Mouse (Mus musculus) liver, embryonic 12.5 days (tissue): ENCODE measurements around the gene Cd163. TPM values are rescaled to one million over a fixed set of nuclear protein-coding genes. Genes with fewer than 3 reads are reported as not detected.
"Not testable (repeated sequence)": the region's sequence is repeated elsewhere in the genome, so short reads cannot be mapped to it uniquely, and the experiment has no call there.

Experiments
- ATAC-seq: fragments of 200-750 bp; cut with Nextera tagmentation; 2 replicates; pipeline ENCODE4 v1.8.0; 2017; ENCODE audit warnings: moderate number of reproducible peaks, mild to moderate bottlenecking, moderate library complexity
- H3K27ac ChIP-seq: fragments of 300-500 bp; sonication (generic); 2 replicates; pipeline ENCODE4 v1.5.1; 2016; ENCODE audit warnings: mild to moderate bottlenecking
- H3K27me3 ChIP-seq: fragments of 300-500 bp; sonication (generic); replicated peaks from 2 replicates; pipeline ENCODE4 v1.6.1; 2016; ENCODE audit warnings: mild to moderate bottlenecking, moderate library complexity
- H3K36me3 ChIP-seq: fragments of 300-500 bp; sonication (generic); 2 replicates; pipeline ENCODE4 v1.6.1; 2016; ENCODE audit warnings: mild to moderate bottlenecking, moderate library complexity
- H3K4me1 ChIP-seq: fragments of 300-500 bp; sonication (generic); 2 replicates; pipeline ENCODE4 v1.6.1; 2016
- H3K4me2 ChIP-seq: fragments of 300-500 bp; sonication (generic); 2 replicates; pipeline ENCODE4 v1.6.1; 2016; ENCODE audit warnings: mild to moderate bottlenecking, moderate library complexity
- H3K4me3 ChIP-seq: fragments of 300-500 bp; sonication (generic); 2 replicates; pipeline ENCODE4 v1.5.1; 2016; ENCODE audit warnings: mild to moderate bottlenecking, moderate library complexity
- H3K9ac ChIP-seq: fragments of 300-500 bp; sonication (generic); 2 replicates; pipeline ENCODE4 v1.6.1; 2016; ENCODE audit warnings: mild to moderate bottlenecking, moderate library complexity
- H3K9me3 ChIP-seq: fragments of 300-500 bp; sonication (generic); replicated peaks from 2 replicates; pipeline ENCODE4 v1.6.1; 2016; ENCODE audit warnings: mild to moderate bottlenecking, moderate library complexity
- WGBS: fragments of 180-500 bp; shearing (Covaris S2); methylation state at CpG from one replicate; pipeline ENCODE4 v1.1.7; 2016; ENCODE audit not compliant: insufficient replicate concordance; 5-methylcytosine and 5-hydroxymethylcytosine counted together
- polyA plus RNA-seq: library from polyadenylated mRNA; unstranded; fragments of >200 nt; fragmentation: Nextera tagmentation; extraction: Ambion mirVana; gene quantifications from 2 replicates; pipeline ENCODE4 v1.2.1, GENCODE M21; 2016

The Cd163 gene
- 0.05 and 0.06 TPM in 2 replicates for polyA plus RNA-seq

DNA sequence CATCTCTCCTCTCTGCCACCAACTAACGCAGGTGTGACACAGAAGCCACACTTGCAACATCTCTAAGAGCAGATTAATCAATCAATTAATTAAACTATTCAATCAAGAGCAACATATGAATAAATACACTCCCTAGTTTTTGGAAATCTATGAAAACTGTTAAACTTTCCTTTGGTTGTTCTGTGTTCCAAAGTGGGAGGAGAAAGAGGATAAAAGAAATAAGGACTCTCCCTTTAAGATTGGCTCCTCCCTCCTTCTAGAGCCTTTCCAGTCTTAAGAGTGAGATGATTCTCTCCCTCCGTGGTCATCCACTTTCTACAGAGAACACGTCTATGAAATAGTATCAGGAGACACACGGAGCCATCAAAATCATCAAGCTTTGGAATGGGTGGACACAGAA is at the start of gene Cd163:
Cd163 (plus strand) TSS at position 301 of the 400 bp plus-strand sequence.
- H3K27ac ChIP-seq, result no peak within 1 kb of the TSS
- H3K4me2 ChIP-seq, result no peak within 1 kb of the TSS
- no peaks in the 10 kb centered on the region for H3K4me1 ChIP-seq
- H3K27me3 ChIP-seq, result no peaks in the 10 kb centered on the region
- no peak within 1 kb of the TSS for H3K4me3 ChIP-seq
- H3K36me3 ChIP-seq, result no peaks in the 10 kb centered on the region
- H3K9ac ChIP-seq, result no peak within 1 kb of the TSS
- no peak for ATAC-seq
- H3K9me3 ChIP-seq, result no peaks in the 10 kb centered on the region
- WGBS, result 66% methylated on average over 4 of the region's 4 CpGs

DNA sequence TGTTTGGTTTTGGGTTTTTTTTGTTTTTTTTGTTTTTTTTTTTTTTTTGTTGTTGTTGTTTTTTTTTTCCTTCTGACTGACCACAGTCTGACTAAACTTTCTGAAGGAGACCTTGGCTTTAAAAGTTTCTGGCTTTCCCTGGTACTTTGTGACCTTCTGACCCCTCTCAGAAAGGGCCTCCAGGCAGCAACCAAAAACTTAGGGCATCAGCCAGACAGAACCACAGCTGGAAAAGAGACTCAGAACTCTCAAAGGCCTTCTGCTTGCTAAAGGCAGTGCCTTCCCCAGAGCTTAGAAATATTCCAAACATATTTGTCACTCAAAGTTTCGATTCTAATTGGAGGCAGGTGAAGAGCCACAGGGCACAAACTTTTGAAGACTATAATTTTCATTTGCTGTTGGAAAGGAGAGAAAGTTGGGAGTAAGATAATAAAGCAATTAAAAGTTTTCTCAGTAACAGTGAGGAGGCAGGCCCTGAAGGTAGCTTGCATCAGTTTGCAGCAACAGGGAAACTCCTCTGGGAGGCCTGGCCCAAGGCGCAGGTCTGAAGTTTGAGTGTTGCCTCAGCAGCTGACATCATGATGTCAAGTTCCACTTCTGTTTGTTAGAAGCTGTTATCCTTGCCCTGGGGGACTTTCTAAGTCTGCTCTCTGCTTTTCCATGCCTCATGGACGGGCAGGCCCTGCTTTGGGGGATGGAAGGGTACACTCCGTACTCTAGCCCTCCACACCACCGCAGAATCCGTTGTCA is 48.6 kb upstream of the Cd163 start:
- Histone ChIP-seq H3K4me2 (no peak overlapping the region), H3K36me3 (no peaks in the 10 kb centered on the region), H3K9ac (no peak overlapping the region), H3K9me3 (no peaks in the 10 kb centered on the region), H3K27me3 (no peaks in the 10 kb centered on the region), H3K4me3 (no peak overlapping the region), H3K27ac (no peak overlapping the region), H3K4me1 (no peaks in the 10 kb centered on the region)
- 59% methylated on average over 6 of the region's 6 CpGs for WGBS
- no peak for ATAC-seq

DNA sequence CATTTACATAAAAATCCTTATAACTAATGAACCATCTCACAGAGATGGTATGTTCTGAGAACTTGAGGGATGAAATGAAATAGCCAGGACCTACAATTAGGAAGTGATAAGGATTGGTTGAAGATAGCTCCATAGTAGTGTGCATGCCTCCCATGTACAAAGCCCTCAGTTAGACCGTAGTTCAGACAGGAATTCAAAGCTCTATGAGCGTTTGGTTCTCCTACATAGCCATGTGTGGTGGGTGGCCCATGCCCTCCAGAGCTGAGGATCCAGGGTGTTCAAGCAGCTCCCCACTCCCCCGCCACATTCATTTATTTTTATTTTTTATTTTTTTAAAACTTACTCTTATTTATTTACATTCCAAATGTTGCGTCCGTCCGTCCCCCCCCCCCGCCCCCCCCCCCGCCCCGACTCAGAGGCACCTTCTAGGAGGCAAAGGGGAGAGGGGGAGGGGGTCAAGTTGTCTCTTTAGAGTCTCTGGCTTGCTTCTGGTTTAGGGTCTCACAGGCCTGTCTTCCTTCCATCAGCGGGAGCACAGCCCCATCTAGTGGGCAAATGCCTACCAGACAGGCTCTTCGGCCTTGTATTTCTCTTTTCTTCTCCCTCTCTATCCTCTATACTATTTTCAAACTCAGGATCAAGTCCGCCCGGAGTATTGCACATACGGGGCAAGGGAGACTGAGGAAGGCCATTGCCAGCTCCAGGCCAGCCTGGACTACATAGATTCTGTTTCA is 44.1 kb upstream of the Cd163 start:
- Histone ChIP-seq H3K9me3 (no peaks in the 10 kb centered on the region), H3K9ac (no peak overlapping the region), H3K27me3 (no peaks in the 10 kb centered on the region), H3K36me3 (no peaks in the 10 kb centered on the region), H3K4me2 (no peak overlapping the region), H3K4me3 (no peak overlapping the region), H3K4me1 (no peaks in the 10 kb centered on the region), H3K27ac (no peak overlapping the region)
- ATAC-seq, result 0 out of 2 replicates have a peak, but pooled peaks have one; percentile 43
- 24% methylated on average over 10 of the region's 14 CpGs for WGBS

GRCm38 (mm10) chr6:124262696-124263095 is 41.8 kb upstream of the Cd163 start:
- Histone ChIP-seq H3K27me3 (no peaks in the 10 kb centered on the region), H3K4me3 (no peak overlapping the region), H3K36me3 (no peaks in the 10 kb centered on the region), H3K4me1 (no peaks in the 10 kb centered on the region), H3K27ac (no peak overlapping the region), H3K9me3 (no peaks in the 10 kb centered on the region), H3K9ac (no peak overlapping the region), H3K4me2 (no peak overlapping the region)
- ATAC-seq, result peak; percentile 52; the same call in 1 of the 2 replicates
- WGBS, result 0% methylated on average over 3 of the region's 3 CpGs

DNA sequence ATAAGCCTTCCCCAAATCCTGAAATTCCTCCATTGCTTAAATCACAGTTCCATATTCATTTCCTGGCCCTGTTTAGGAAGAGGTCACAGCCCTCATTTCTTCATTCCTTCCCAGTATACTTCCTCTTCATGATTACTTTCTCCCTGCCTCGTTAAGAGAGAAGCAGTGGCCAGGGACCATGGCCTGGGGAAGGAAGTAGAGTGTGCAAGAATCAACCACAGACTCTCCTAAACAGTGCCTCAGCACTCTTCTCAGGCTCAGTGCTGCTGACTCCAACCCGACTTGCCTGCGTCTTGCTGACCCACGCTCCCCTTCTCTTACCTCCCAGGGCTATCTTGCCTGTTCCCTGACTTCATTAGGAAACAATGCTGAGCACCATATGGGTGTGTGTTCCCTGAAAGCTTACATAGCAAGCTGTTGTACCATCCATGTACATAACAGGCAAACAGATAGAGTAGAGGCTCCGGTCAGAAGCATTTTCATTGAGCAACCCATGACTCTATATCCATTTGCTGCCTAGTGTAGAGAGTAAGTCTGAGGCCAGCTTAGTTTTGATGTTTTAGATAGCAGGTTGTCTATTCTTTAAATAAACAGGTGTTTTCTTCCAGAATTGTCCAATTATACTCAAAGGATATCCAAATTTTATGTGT is 31.1 kb upstream of the Cd163 start:
- ATAC-seq, result 0 out of 2 replicates have a peak, but pooled peaks have one; percentile 40
- Histone ChIP-seq H3K4me2 (no peak overlapping the region), H3K9ac (no peak overlapping the region), H3K27me3 (no peaks in the 10 kb centered on the region), H3K9me3 (no peaks in the 10 kb centered on the region), H3K36me3 (no peaks in the 10 kb centered on the region), H3K27ac (no peak overlapping the region), H3K4me3 (no peak overlapping the region), H3K4me1 (no peaks in the 10 kb centered on the region)
- WGBS, result 29% methylated on average over 5 of the region's 5 CpGs

DNA sequence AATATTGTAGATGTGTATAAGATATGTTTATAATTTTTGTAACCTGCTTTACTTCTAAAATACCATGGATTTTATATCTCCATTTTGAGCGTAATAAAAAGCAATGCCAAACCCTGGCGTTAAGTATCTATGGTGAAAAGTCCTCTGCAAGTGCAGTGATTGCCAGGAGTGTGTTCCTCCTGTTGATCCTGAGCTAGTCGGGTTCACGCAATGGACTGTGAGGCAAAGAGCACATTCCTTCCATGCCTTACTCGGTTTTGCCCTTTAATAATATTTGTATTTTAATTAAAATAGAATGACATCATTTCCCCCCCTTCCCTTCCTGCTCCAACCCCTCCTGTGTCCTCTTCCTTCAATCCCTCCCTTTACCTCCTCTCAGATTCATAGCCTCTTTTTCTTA is 26.8 kb upstream of the Cd163 start:
- 69% methylated on average over 5 of the region's 5 CpGs for WGBS
- Histone ChIP-seq H3K27me3 (no peaks in the 10 kb centered on the region), H3K4me2 (no peak overlapping the region)

DNA sequence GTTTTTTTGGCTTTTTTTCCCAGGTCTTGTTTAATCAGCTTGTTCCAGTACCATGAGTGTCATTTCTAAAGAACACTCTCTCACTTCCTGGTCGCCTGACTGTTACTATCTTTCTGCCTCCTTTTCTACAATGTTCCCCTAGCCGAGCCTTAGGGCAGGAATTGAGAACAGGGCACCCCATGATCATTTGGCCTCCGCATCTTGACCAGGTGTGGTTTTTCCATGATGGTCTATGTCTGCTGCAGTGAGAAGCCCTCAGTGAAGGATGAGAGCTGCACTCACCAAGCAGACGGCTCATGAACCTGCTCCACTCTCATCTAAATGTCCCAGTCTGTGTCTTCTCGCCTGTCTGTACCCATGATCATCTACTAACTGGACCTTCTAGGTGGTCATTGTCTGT is 26.2 kb upstream of the Cd163 start:
- no peaks in the 10 kb centered on the region for H3K9me3 ChIP-seq
- no peak overlapping the region for H3K27ac ChIP-seq
- H3K4me2 ChIP-seq, result no peak overlapping the region
- no peaks in the 10 kb centered on the region for H3K27me3 ChIP-seq
- no peak for ATAC-seq
- no peak overlapping the region for H3K9ac ChIP-seq
- 53% methylated on average over 5 of the region's 5 CpGs for WGBS
- H3K4me3 ChIP-seq, result no peak overlapping the region
- H3K4me1 ChIP-seq, result no peaks in the 10 kb centered on the region
- no peaks in the 10 kb centered on the region for H3K36me3 ChIP-seq

More for the DNA sequence above, 26.8 kb upstream of the Cd163 start:
- no peaks in the 10 kb centered on the region for H3K36me3 ChIP-seq
- H3K4me1 ChIP-seq, result no peaks in the 10 kb centered on the region
- no peak overlapping the region for H3K27ac ChIP-seq
- no peak for ATAC-seq
- H3K9ac ChIP-seq, result no peak overlapping the region
- no peaks in the 10 kb centered on the region for H3K9me3 ChIP-seq
- no peak overlapping the region for H3K4me3 ChIP-seq

DNA sequence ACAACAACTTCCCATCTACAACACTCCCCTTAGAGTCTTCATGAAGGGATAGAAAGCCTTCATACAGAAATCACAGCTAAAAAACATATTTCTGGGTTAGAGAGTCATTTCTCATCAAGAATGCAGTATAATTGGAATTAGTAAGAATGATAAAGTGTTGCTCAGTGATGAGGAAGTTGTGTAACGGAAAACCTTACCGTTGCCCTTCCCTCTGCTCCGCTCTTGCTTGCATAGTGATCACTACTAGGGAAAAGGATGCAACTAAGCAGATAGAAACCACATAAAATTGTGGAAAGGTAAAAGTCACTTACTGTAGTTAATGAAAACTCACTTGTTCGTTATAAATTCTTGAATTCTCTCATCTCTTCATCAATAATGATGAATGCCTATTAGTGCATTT is 21.7 kb upstream of the Cd163 start:
- H3K36me3 ChIP-seq, result no peaks in the 10 kb centered on the region
- no peak overlapping the region for H3K9ac ChIP-seq
- WGBS, result 70% methylated on average over 4 of the region's 4 CpGs
- ATAC-seq, result no peak
- no peaks in the 10 kb centered on the region for H3K9me3 ChIP-seq
- H3K4me3 ChIP-seq, result no peak overlapping the region
- H3K4me1 ChIP-seq, result no peaks in the 10 kb centered on the region
- no peaks in the 10 kb centered on the region for H3K27me3 ChIP-seq
- H3K4me2 ChIP-seq, result no peak overlapping the region
- no peak overlapping the region for H3K27ac ChIP-seq

DNA sequence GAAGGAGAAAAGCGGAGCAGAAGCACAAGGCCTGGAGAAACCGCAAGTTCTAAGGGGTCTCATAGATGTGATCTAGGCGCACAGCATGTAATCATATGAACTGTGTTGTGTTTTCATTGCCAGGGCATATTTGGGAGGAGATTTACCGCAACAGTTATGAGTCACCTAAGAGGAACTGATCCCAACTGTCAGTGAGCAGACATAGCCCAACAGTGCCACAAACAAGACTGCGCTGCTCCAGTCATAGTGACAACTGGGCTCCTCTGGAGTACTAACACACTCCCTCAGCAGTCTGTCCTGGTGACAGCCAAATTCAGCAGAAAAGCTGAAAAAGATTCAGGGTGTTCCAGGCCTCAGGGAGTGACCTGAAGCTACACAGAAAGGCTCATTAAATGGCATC is 7.1 kb upstream of the Cd163 start:
- not testable (repeated sequence) for H3K4me1 ChIP-seq, H3K4me2 ChIP-seq, H3K9ac ChIP-seq, H3K9me3 ChIP-seq, H3K36me3 ChIP-seq, H3K27me3 ChIP-seq, ATAC-seq, H3K4me3 ChIP-seq, H3K27ac ChIP-seq
- 85% methylated on average over 5 of the region's 5 CpGs for WGBS

- WGBS, result 58% methylated on average over 3 of the region's 3 CpGs
- Histone ChIP-seq H3K4me3 (no peak overlapping the region), H3K27ac (no peak overlapping the region), H3K4me2 (no peak overlapping the region), H3K36me3 (no peaks in the 10 kb centered on the region), H3K4me1 (no peaks in the 10 kb centered on the region), H3K27me3 (no peaks in the 10 kb centered on the region), H3K9me3 (no peaks in the 10 kb centered on the region), H3K9ac (no peak overlapping the region)
- no peak for ATAC-seq
Observed at GRCm38 (mm10) chr6:124301447-124302192, 2.8 kb upstream of the Cd163 start.

DNA sequence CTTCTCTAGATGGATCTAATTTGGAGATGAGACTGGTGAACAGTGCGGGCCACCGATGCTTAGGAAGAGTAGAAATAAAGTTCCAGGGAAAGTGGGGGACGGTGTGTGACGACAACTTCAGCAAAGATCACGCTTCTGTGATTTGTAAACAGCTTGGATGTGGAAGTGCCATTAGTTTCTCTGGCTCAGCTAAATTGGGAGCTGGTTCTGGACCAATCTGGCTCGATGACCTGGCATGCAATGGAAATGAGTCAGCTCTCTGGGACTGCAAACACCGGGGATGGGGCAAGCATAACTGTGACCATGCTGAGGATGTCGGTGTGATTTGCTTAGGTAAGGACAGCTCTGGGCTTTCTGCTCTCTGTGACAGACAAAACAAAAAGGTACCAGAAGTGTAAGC is 4.5 kb downstream of the Cd163 start:
- 68% methylated on average over 8 of the region's 8 CpGs for WGBS
- no peak for ATAC-seq

More for the DNA sequence above, 4.5 kb downstream of the Cd163 start:
- Histone ChIP-seq H3K9me3 (no peaks in the 10 kb centered on the region), H3K9ac (no peak overlapping the region), H3K27ac (no peak overlapping the region), H3K27me3 (no peaks in the 10 kb centered on the region), H3K36me3 (no peaks in the 10 kb centered on the region), H3K4me3 (no peak overlapping the region), H3K4me1 (no peaks in the 10 kb centered on the region), H3K4me2 (no peak overlapping the region)
